10 mouse cellular contexts compared by ENCODE assay signal in the genomic region with DNA sequence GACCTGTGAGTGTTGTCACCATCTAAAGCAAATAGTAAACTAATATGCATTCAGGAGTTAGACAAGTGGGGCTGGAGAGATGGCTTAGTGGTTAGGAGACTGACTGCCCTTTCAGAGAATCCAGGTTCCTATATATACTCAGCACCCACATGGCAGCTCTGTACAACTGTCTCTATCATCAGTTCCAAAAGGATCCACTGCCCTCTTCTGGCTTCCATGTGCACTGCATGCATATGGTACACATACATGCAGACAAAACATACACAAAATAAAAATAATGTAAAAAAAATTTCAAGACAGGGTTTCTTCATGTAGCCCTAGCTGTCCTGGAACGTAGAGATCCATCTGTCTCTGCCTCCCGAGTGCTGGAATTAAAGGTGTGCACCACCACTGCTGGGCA. TPM values are rescaled to one million over a fixed set of nuclear protein-coding genes. Genes with fewer than 3 reads are reported as not detected.
DNase-seq lines count a peak whose midpoint lies in the region; ATAC-seq lines count a peak whose summit lies in the region.
"Had no signal": no experiment of that assay in that cellular context is flagged by ENCODE, and none has a peak within 500 bp of the region (broad histone marks: within the 10 kb centered on the region; RNA-seq: fewer than 3 reads in every experiment).

No protein-coding gene starts in this region.

- no peaks in the 10 kb centered on the region for H3K9me3 ChIP-seq in forebrain, embryonic 14.5 days (replicated peaks; ENCODE audit: control insufficient read depth, low read length)
- H3K9me3 ChIP-seq in forebrain, embryonic 13.5 days (replicated peaks): no peaks in the 10 kb centered on the region; the same call in 1 of the 2 replicates
- no peaks in the 10 kb centered on the region for H3K9me3 ChIP-seq in midbrain, embryonic 14.5 days (ENCODE audit: control insufficient read depth, low read length)
- H3K9me3 ChIP-seq in midbrain, embryonic 16.5 days (replicated peaks; ENCODE audit: control insufficient read depth, low read length, poor library complexity, severe bottlenecking): no peaks in the 10 kb centered on the region
- H3K9me3 ChIP-seq: heart, embryonic 13.5 days; megakaryocyte, embryonic 14.5 days had no signal

- H3K4me2 ChIP-seq in forebrain, embryonic 14.5 days (ENCODE audit: low read length): no peak overlapping the region
- no peak overlapping the region for H3K4me2 ChIP-seq in forebrain, embryonic 13.5 days
- H3K4me2 ChIP-seq in midbrain, embryonic 14.5 days (ENCODE audit: low read length): no peak overlapping the region
- no peak overlapping the region for H3K4me2 ChIP-seq in midbrain, embryonic 16.5 days (ENCODE audit: low read length)
- H3K4me2 ChIP-seq: heart, embryonic 13.5 days had no signal

- H3K9ac ChIP-seq in forebrain, embryonic 14.5 days (ENCODE audit: low read length): no peak overlapping the region
- no peak overlapping the region for H3K9ac ChIP-seq in forebrain, embryonic 13.5 days
- H3K9ac ChIP-seq in midbrain, embryonic 14.5 days (replicated peaks; ENCODE audit: low read length): no peak overlapping the region
- H3K9ac ChIP-seq in midbrain, embryonic 16.5 days (ENCODE audit: low read depth, low read length): no peak overlapping the region
- H3K9ac ChIP-seq: heart, embryonic 13.5 days had no signal

- H3K4me3 ChIP-seq in forebrain, embryonic 14.5 days (ENCODE audit: low read depth, low read length): no peak overlapping the region
- H3K4me3 ChIP-seq in forebrain, embryonic 13.5 days: no peak overlapping the region
- H3K4me3 ChIP-seq in midbrain, embryonic 14.5 days (replicated peaks; ENCODE audit: low read depth, low read length): no peak overlapping the region
- H3K4me3 ChIP-seq in midbrain, embryonic 16.5 days (ENCODE audit: low read depth, low read length): no peak overlapping the region
- H3K4me3 ChIP-seq: heart, embryonic 13.5 days; megakaryocyte, embryonic 14.5 days had no signal

- H3K36me3 ChIP-seq in forebrain, embryonic 14.5 days (ENCODE audit: control insufficient read depth, insufficient read depth, low read length): peaks cover 47% of the 10 kb centered on the region
- peaks cover 60% of the 10 kb centered on the region for H3K36me3 ChIP-seq in forebrain, embryonic 13.5 days (ENCODE audit: poor library complexity, severe bottlenecking)
- peaks cover 34% of the 10 kb centered on the region for H3K36me3 ChIP-seq in midbrain, embryonic 14.5 days (ENCODE audit: control insufficient read depth, insufficient read depth, low read length)
- H3K36me3 ChIP-seq in midbrain, embryonic 16.5 days (ENCODE audit: control insufficient read depth, insufficient read depth, low read length): peaks cover 22% of the 10 kb centered on the region

- DNase-seq in forebrain, embryonic 14.5 days (ENCODE audit: low spot score): peak; percentile 33
- DNase-seq in midbrain, embryonic 14.5 days: peak; percentile 20
- DNase-seq in gastrocnemius, postnatal 4 days (ENCODE audit: low spot score in 2 of 2): no peak
- DNase-seq in frontal cortex, postnatal 36 days (ENCODE audit: low spot score in 2 of 2): no peak

- no peaks in the 10 kb centered on the region for H3K4me1 ChIP-seq in forebrain, embryonic 14.5 days (ENCODE audit: control insufficient read depth, insufficient read depth, low read length)
- H3K4me1 ChIP-seq in forebrain, embryonic 13.5 days: no peaks in the 10 kb centered on the region
- H3K4me1 ChIP-seq in midbrain, embryonic 14.5 days (ENCODE audit: control insufficient read depth, insufficient read depth, low read length): no peaks in the 10 kb centered on the region
- no peaks in the 10 kb centered on the region for H3K4me1 ChIP-seq in midbrain, embryonic 16.5 days (ENCODE audit: control insufficient read depth, insufficient read depth, low read length)
- H3K4me1 ChIP-seq: heart, embryonic 13.5 days; megakaryocyte, embryonic 14.5 days had no signal

- no peak for ATAC-seq in forebrain, embryonic 14.5 days
- ATAC-seq in forebrain, embryonic 13.5 days: no peak
- no peak for ATAC-seq in midbrain, embryonic 14.5 days (ENCODE audit: low FRiP score, low TSS enrichment)
- ATAC-seq in midbrain, embryonic 16.5 days: no peak
- 0 out of 2 replicates have a peak, but pooled peaks have one; percentile 36 for ATAC-seq in common myeloid progenitor, adult 5-6 weeks (replicated peaks; ENCODE audit: low read depth, poor library complexity, severe bottlenecking)
- ATAC-seq in megakaryocyte, adult 5-6 weeks (ENCODE audit: poor library complexity, severe bottlenecking): 0 out of 2 replicates have a peak, but pooled peaks have one; percentile 43

- no peak overlapping the region for H3K27ac ChIP-seq in forebrain, embryonic 14.5 days (ENCODE audit: low read depth, low read length)
- H3K27ac ChIP-seq in forebrain, embryonic 13.5 days: no peak overlapping the region
- no peak overlapping the region for H3K27ac ChIP-seq in midbrain, embryonic 14.5 days (replicated peaks; ENCODE audit: low read depth, low read length)
- H3K27ac ChIP-seq in midbrain, embryonic 16.5 days (ENCODE audit: low read length): no peak overlapping the region
- H3K27ac ChIP-seq: heart, embryonic 13.5 days had no signal

- no peaks in the 10 kb centered on the region for H3K27me3 ChIP-seq in forebrain, embryonic 14.5 days (replicated peaks; ENCODE audit: control insufficient read depth, insufficient read depth, low read length)
- H3K27me3 ChIP-seq in forebrain, embryonic 13.5 days: no peaks in the 10 kb centered on the region
- H3K27me3 ChIP-seq in midbrain, embryonic 14.5 days (ENCODE audit: control insufficient read depth, insufficient read depth, low read length): no peaks in the 10 kb centered on the region
- H3K27me3 ChIP-seq in midbrain, embryonic 16.5 days (ENCODE audit: control insufficient read depth, insufficient read depth, low read depth, low read length): no peaks in the 10 kb centered on the region
- H3K27me3 ChIP-seq: heart, embryonic 13.5 days; megakaryocyte, embryonic 14.5 days had no signal

- 94% methylated on average over 2 of the region's 2 CpGs for WGBS in forebrain, embryonic 14.5 days
- 98% methylated on average over 2 of the region's 2 CpGs for WGBS in forebrain, embryonic 13.5 days
- WGBS in midbrain, embryonic 14.5 days: 99% methylated on average over 2 of the region's 2 CpGs
- WGBS in midbrain, embryonic 16.5 days: 96% methylated on average over 2 of the region's 2 CpGs

RNA-seq across cellular contexts. Expression of gene Ylpm1, which starts 36.6 kb away (rescaled TPM):
- polyA plus RNA-seq in forebrain, embryonic 14.5 days (2014; fragmentation: Nextera tagmentation; extraction: Ambion mirVana): 32.4 and 33.2 TPM in 2 replicates
- polyA plus RNA-seq in forebrain, embryonic 13.5 days (2015; fragmentation: Nextera tagmentation; extraction: Ambion mirVana): 41.6 and 45.1 TPM in 2 replicates
- 47.4 and 50.2 TPM in 2 replicates for polyA plus RNA-seq in midbrain, embryonic 14.5 days (2014; fragmentation: Nextera tagmentation; extraction: Ambion mirVana)
- polyA plus RNA-seq in midbrain, embryonic 16.5 days (2015; fragmentation: Nextera tagmentation; extraction: Ambion mirVana): 30.3 and 32.1 TPM in 2 replicates
- 110 and 112 TPM in 2 replicates for total RNA-seq in common myeloid progenitor, adult 5-6 weeks (2017)
- 40.5 and 44.3 TPM in 2 replicates for total RNA-seq in megakaryocyte, adult 5-6 weeks (2015)
- 31.0 and 35.2 TPM in 2 replicates for total RNA-seq in megakaryocyte, adult 5-6 weeks (2017)
- total RNA-seq in gastrocnemius, postnatal 4 days (2021): 10 to 100 TPM; 38.7 to 46.6 TPM

Comparison
In these comparisons a context has a peak if more than half of its experiments do, and no peak if none do; other contexts are left out.
1. ATAC-seq: peak in common myeloid progenitor, adult 5-6 weeks (single experiment) and megakaryocyte, adult 5-6 weeks (single experiment); none in forebrain, embryonic 14.5 days (single experiment), forebrain, embryonic 13.5 days (single experiment), midbrain, embryonic 14.5 days (single experiment) and midbrain, embryonic 16.5 days (single experiment).
2. DNase-seq: peak in forebrain, embryonic 14.5 days (single experiment) and midbrain, embryonic 14.5 days (single experiment); none in gastrocnemius, postnatal 4 days (0 of 2) and frontal cortex, postnatal 36 days (0 of 2).